Mouse (Mus musculus) forebrain, embryonic 16.5 days (tissue): ENCODE results near the gene Icam5. TPM values are rescaled to one million over a fixed set of nuclear protein-coding genes. Genes with fewer than 3 reads are reported as not detected.
A peak's percentile ranks its signal among the peaks of the same experiment; 100 is the strongest.

Experiments
- ATAC-seq: fragments of 200-750 bp; cut with Nextera tagmentation; 2 replicates; pipeline ENCODE4 v1.8.0; 2017; ENCODE audit warnings: mild to moderate bottlenecking, moderate library complexity
- H3K27ac ChIP-seq: fragments of 300-500 bp; sonication (generic); 2 replicates; pipeline ENCODE4 v1.5.1; 2014; ENCODE audit warnings: low read length, control low read depth
- H3K27me3 ChIP-seq: fragments of 300-500 bp; sonication (generic); replicated peaks from 2 replicates; pipeline ENCODE4 v1.6.1; 2014; ENCODE audit warnings: low read length; ENCODE audit not compliant: control insufficient read depth, insufficient read depth
- H3K36me3 ChIP-seq: fragments of 300-500 bp; sonication (generic); 2 replicates; pipeline ENCODE4 v1.6.1; 2014; ENCODE audit not compliant: control insufficient read depth, insufficient read depth
- H3K4me1 ChIP-seq: fragments of 300-500 bp; sonication (generic); replicated peaks from 2 replicates; pipeline ENCODE4 v1.6.1; 2014; ENCODE audit warnings: low read length; ENCODE audit not compliant: control insufficient read depth, insufficient read depth
- H3K4me2 ChIP-seq: fragments of 300-500 bp; sonication (generic); 2 replicates; pipeline ENCODE4 v1.6.1; 2014; ENCODE audit warnings: mild to moderate bottlenecking, low read length, control low read depth
- H3K4me3 ChIP-seq: fragments of 300-500 bp; sonication (generic); replicated peaks from 2 replicates; pipeline ENCODE4 v1.5.1; 2014; ENCODE audit warnings: mild to moderate bottlenecking, low read length, control low read depth
- H3K9ac ChIP-seq: fragments of 300-500 bp; sonication (generic); replicated peaks from 2 replicates; pipeline ENCODE4 v1.6.1; 2014; ENCODE audit warnings: low read depth, low read length, control low read depth
- H3K9me3 ChIP-seq: fragments of 300-500 bp; sonication (generic); 2 replicates; pipeline ENCODE4 v1.6.1; 2016; ENCODE audit warnings: low read length; ENCODE audit not compliant: control insufficient read depth
- WGBS: fragments of 180-500 bp; shearing (Covaris S2); extraction: QIAGEN DNeasy Blood & Tissue Kit; methylation state at CpG from one replicate; pipeline ENCODE4 v1.1.7; 2014; 5-methylcytosine and 5-hydroxymethylcytosine counted together
- polyA plus RNA-seq: library from polyadenylated mRNA; unstranded; fragments of >200 nt; fragmentation: Nextera tagmentation; extraction: Ambion mirVana; gene quantifications from 2 replicates; pipeline ENCODE4 v1.2.1, GENCODE M21; 2015

Icam5 gene
- polyA plus RNA-seq, 1 experiment from 2014 or later = 2.4 TPM

- H3K9ac ChIP-seq = no peak overlapping the region
- 86% methylated on average over 3 of the region's 3 CpGs for WGBS
- no peaks in the 10 kb centered on the region for H3K36me3 ChIP-seq
- H3K9me3 ChIP-seq = no peaks in the 10 kb centered on the region
- H3K27me3 ChIP-seq = peaks cover 22% of the 10 kb centered on the region
- H3K27ac ChIP-seq = no peak overlapping the region
- no peak overlapping the region for H3K4me3 ChIP-seq
- H3K4me2 ChIP-seq = no peak overlapping the region
- ATAC-seq = no peak
- H3K4me1 ChIP-seq = no peaks in the 10 kb centered on the region
Measured at GRCm38 (mm10) chr9:21021363-21021762, 10.5 kb upstream of the Icam5 start.

GRCm38 (mm10) chr9:21022288-21022687 is 9.6 kb upstream of the Icam5 start:
- Histone ChIP-seq H3K27me3 (peaks cover 14% of the 10 kb centered on the region), H3K4me1 (no peaks in the 10 kb centered on the region), H3K27ac (no peak overlapping the region), H3K36me3 (no peaks in the 10 kb centered on the region), H3K9ac (no peak overlapping the region), H3K4me2 (no peak overlapping the region), H3K4me3 (no peak overlapping the region), H3K9me3 (no peaks in the 10 kb centered on the region)
- ATAC-seq = no peak
- 65% methylated on average over 6 of the region's 6 CpGs for WGBS

GRCm38 (mm10) chr9:21022726-21023125 is 9.1 kb upstream of the Icam5 start:
- WGBS = 74% methylated on average over 1 of the region's 1 CpGs
- no peak for ATAC-seq
- H3K4me2 ChIP-seq = no peak overlapping the region
- H3K27ac ChIP-seq = no peak overlapping the region
- H3K4me1 ChIP-seq = no peaks in the 10 kb centered on the region
- no peak overlapping the region for H3K4me3 ChIP-seq
- H3K27me3 ChIP-seq = peaks cover 11% of the 10 kb centered on the region
- H3K9me3 ChIP-seq = no peaks in the 10 kb centered on the region
- no peaks in the 10 kb centered on the region for H3K36me3 ChIP-seq
- H3K9ac ChIP-seq = no peak overlapping the region

GRCm38 (mm10) chr9:21025258-21025810 is 6.5 kb upstream of the Icam5 start:
- Histone ChIP-seq H3K36me3 (no peaks in the 10 kb centered on the region), H3K9ac (no peak overlapping the region), H3K27me3 (peaks cover 25% of the 10 kb centered on the region), H3K4me2 (no peak overlapping the region), H3K9me3 (no peaks in the 10 kb centered on the region), H3K4me1 (peaks cover 10% of the 10 kb centered on the region), H3K27ac (no peak overlapping the region), H3K4me3 (no peak overlapping the region)
- 78% methylated on average over 19 of the region's 19 CpGs for WGBS
- ATAC-seq = no peak

- Histone ChIP-seq H3K9me3 (no peaks in the 10 kb centered on the region), H3K27ac (no peak overlapping the region), H3K9ac (no peak overlapping the region), H3K27me3 (peaks cover 30% of the 10 kb centered on the region), H3K4me3 (no peak overlapping the region), H3K36me3 (no peaks in the 10 kb centered on the region), H3K4me1 (peaks cover 19% of the 10 kb centered on the region), H3K4me2 (no peak overlapping the region)
- 82% methylated on average over 12 of the region's 12 CpGs for WGBS
- ATAC-seq = no peak
Measured at GRCm38 (mm10) chr9:21026849-21027248, 5.0 kb upstream of the Icam5 start.

- Histone ChIP-seq H3K4me1 (peaks cover 29% of the 10 kb centered on the region), H3K9me3 (no peaks in the 10 kb centered on the region), H3K27ac (no peak overlapping the region), H3K4me2 (no peak overlapping the region), H3K27me3 (peaks cover 37% of the 10 kb centered on the region), H3K36me3 (no peaks in the 10 kb centered on the region), H3K4me3 (no peak overlapping the region), H3K9ac (no peak overlapping the region)
- no peak for ATAC-seq
- 60% methylated on average over 8 of the region's 8 CpGs for WGBS
Measured at GRCm38 (mm10) chr9:21027774-21028290, 4.0 kb upstream of the Icam5 start.

GRCm38 (mm10) chr9:21028560-21029110 is 3.2 kb upstream of the Icam5 start:
- no peak overlapping the region for H3K4me3 ChIP-seq
- no peak overlapping the region for H3K4me2 ChIP-seq
- no peaks in the 10 kb centered on the region for H3K36me3 ChIP-seq
- peaks cover 45% of the 10 kb centered on the region for H3K27me3 ChIP-seq
- no peak overlapping the region for H3K9ac ChIP-seq
- no peak overlapping the region for H3K27ac ChIP-seq
- H3K4me1 ChIP-seq = peaks cover 37% of the 10 kb centered on the region
- H3K9me3 ChIP-seq = no peaks in the 10 kb centered on the region
- no peak for ATAC-seq
- WGBS = 73% methylated on average over 6 of the region's 6 CpGs

- peaks cover 37% of the 10 kb centered on the region for H3K4me1 ChIP-seq
- peak within 1 kb of the TSS; percentile 41; the same call in 1 of the 2 replicates for H3K4me2 ChIP-seq
- no peaks in the 10 kb centered on the region for H3K9me3 ChIP-seq
- no peak for ATAC-seq
- H3K36me3 ChIP-seq = no peaks in the 10 kb centered on the region
- H3K27me3 ChIP-seq = peaks cover 50% of the 10 kb centered on the region
- H3K4me3 ChIP-seq = peak within 1 kb of the TSS; percentile 21
- WGBS = 3% methylated on average over 37 of the region's 37 CpGs
- no peak within 1 kb of the TSS for H3K27ac ChIP-seq
- H3K9ac ChIP-seq = no peak within 1 kb of the TSS
Measured at GRCm38 (mm10) chr9:21029291-21030054, 2.4 kb upstream of the Icam5 start, which contains the start of gene Icam4. TSS of gene Icam4 (plus strand) at chr9:21029373.

- H3K27me3 ChIP-seq = peaks cover 57% of the 10 kb centered on the region
Measured at GRCm38 (mm10) chr9:21030055-21030600, 1.7 kb upstream of the Icam5 start.

More at GRCm38 (mm10) chr9:21030055-21030600, 1.7 kb upstream of the Icam5 start:
- Histone ChIP-seq H3K27ac (no peak overlapping the region), H3K4me3 (no peak overlapping the region), H3K4me2 (peak overlapping the region; percentile 99; the same call in 1 of the 2 replicates), H3K9me3 (no peaks in the 10 kb centered on the region), H3K36me3 (no peaks in the 10 kb centered on the region), H3K9ac (no peak overlapping the region), H3K4me1 (peaks cover 38% of the 10 kb centered on the region)
- 21% methylated on average over 22 of the region's 22 CpGs for WGBS
- ATAC-seq = no peak
